Mouse (Mus musculus): ENCODE measurements at regions not wholly inside any gene's neighbourhood (a gene's known extent, or its start where the extent isn't known, plus 50 kb on each side); places are given as distances from the start of the nearest gene placed in this dataset.
A peak's percentile ranks its signal among the peaks of the same experiment; 100 is the strongest.

DNA sequence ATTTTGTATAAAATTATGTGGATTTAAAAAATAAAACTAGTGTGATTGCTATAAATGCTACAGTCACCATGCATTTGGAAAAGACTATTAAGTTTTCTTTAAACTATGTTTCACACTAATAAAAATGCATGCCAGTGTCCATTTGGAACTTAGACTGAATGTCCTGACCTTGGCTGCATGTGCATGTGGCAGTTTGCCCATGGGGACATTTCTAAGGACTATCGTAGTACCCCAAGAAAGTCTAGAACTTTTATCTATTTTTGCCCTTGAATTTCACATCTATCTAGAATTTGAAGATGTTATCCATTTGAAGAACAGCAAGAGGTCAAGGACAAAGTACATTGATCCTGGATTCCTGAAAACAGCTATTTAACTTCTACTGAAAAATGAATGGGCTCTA is 745.9 kb downstream of the Tmem182 start:
- no peak for DNase-seq (ENCODE audit: low read depth, low spot score)

DNA sequence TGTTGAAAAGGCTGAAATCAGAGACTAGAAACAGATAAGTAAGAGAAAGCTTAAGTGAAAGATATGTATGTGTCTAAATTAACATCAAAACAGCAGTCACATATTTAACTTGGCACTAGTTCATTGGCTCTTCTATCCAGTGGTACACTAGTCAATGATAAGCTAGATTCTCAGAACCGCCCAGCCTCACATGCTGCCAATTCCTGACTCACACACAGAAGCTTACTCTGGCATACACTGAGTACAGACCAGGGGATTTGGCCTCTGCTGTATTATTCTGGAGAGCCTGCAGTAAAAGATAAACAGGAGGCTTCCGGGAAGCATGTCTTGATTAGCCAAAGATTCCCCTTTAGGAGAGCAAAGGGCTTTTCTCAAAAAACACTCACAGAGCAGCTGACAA is 750.2 kb downstream of the Tmem182 start:
- no peak for DNase-seq (ENCODE audit: low read depth, low spot score)

DNA sequence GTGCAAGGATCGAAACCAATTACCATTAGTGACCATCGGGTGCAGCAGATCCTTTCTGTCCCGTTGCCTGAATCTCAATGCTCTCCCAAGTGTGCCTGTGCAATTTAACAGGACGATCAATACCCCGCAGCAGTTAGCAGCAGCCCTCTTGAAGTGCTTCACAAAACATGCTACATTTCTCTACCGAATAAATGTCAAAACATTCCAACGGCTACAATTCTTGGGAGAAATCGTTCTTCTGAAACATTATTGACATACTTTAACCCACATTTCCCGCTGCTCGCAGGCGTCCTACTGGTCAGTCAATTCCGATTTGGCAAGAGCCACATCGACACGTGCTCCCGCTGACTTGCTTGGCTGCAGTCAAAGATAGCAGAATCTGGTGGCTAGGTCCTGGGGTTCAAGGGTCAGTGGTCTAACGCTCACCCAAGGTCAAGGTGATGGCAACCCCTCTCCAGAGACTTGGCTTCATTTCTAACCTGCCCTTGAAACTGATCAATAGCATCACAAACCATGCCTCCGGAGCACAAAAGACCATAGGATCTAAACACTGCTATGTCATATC is 753.8 kb downstream of the Tmem182 start:
- no peak for DNase-seq (ENCODE audit: low read depth, low spot score)

DNA sequence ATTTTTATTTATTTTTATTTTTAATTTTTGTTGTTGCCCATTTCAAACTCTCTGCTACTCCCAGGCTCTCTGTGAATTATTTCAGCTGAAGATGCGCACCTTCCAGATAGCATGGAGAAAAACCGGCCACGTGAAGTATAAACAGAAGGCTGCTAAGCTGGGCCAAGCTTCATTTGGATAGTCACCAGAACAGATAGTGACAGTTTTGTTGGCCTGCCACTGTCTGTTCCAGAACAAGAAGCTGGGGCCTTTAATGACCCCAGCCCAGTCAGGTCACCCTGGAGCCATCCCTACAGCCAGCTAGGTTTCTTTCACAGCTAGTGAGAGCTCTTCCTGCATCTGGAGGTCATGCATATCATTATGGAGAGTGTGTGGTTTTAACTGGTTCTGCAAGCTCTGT is 754.6 kb downstream of the Tmem182 start:
- no peak for DNase-seq (ENCODE audit: low read depth, low spot score)

DNA sequence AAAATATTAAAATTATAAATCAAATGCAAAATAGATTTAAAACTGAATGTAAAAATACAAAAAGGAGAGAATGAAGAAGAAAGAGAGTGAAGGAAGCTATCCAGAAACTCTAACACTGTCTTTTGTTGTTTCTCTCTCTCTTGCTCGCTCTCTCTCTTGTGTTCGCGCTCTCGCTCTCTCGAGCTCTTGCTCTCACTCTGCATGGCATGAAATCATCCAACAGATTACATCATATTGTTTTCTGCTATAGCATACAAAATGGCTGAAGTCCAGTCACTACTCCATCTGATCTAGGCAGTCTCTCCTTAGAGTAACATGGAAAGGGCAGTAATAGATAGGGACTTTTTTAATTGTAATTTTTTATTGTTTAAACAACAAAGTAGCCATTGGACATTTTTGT is 798.1 kb downstream of the Tmem182 start:
- no peak for DNase-seq (ENCODE audit: low read depth, low spot score)

DNA sequence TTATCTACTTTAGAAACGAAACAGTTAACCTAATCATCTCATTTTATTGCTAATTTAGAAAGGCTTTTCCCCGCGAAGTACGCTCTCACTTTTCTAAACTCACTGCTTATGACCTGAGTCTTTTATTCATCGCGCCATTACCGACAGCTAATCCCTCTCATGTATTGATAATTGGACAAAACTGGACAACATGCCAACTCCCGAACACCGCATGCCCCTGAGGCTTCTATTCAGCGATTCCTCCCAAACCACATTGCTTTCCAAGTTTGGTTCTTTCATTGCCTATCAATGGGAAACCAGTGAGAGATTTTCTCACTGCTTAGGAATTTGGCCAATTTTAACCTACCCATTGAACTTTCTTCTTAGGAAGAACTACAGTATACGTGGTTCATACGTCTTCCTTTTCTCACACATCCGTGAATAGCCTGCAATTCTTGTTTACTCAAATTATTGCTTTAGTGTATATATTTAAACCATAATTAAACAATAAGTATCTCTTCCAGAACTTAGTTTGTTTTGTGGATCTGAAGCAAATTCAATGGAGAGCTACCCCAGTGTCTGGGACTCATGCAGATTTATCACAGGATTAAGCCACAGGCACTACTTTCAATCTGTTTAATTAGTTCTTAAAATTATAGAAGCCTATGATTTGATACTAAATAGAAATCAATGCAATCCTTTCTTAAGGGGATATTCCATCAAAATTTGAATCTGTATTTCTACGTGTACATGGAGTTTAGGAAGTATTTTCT is 799.8 kb downstream of the Tmem182 start:
- DNase-seq (ENCODE audit: low read depth, low spot score): peak; percentile 23

DNA sequence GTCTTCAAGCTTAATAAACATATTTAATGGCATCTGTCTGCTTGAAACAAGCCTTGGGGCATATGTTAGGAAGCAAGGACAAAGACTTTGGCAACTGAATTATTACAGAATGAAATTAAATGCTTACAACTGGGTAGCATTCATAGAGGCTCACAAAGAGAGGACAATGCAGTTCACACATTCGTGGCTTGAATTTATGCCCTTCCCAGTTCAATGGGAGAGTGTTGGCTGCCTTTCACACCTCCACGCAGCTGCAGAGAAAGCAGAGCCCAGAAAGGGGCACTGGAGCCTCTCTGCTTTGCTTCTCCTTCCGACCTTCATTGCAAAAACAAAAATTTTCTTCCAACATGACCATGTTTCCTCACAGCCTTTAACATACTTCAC is 800.3 kb downstream of the Tmem182 start:
- peak; percentile 45 for DNase-seq (ENCODE audit: low read depth, low spot score)

DNA sequence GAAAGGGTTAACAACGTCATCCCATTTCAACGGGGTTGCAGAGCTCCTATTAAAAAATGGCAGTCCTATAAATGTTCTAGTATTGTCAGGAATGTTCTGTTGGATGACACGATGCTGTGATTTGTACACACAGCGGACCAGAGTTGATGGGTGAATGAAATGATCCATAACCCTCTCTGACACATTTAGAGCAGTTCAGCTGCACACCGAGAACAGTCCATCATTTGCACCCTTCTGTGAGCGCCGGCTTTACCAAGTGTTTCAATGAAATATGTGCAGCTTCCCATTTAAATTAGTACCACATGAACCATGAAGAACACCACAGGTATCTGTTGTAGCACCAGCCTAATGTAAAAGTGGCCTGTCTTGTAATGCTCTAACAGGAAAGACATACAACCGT is 805.4 kb downstream of the Tmem182 start:
- DNase-seq (ENCODE audit: low read depth, low spot score): peak; percentile 83

DNA sequence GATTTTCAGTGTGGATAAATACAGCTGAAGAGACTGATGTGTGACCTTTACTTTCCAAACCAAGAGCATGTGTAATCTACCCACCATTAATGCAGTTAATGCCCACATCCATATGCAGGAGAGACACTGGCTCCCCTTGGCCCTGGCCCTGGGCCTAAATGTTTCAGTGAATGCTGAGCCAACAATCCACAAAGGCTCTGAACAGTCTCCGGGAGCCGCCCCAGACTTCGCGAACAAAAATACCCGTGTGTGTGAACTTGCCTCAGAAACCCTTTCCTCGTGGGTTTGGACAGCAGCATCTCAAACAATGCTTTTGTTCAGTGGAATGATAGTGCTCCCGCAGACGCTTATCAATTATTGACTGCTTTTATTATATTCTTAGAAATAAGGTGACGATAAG is 846.4 kb downstream of the Tmem182 start:
- DNase-seq (ENCODE audit: low read depth, low spot score): no peak

DNA sequence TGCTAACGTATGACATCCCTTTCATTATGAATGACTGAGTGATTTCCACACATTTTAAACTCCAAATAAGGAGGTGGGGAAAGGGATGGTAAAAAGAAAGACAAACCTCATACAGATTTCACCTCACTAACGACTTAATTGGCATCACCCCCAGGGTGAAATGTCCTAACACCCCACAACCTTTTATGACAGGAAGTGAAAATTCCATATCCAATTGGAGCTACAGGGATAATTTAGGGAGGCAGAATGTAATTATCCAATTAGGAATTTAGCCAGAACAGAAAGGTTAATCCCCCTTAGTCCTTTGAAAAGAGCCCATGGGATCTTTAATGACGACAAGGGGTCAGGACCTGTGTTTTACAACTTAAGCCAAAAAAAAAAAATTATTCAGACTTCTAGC is 846.8 kb downstream of the Tmem182 start:
- DNase-seq (ENCODE audit: low read depth, low spot score): no peak

DNA sequence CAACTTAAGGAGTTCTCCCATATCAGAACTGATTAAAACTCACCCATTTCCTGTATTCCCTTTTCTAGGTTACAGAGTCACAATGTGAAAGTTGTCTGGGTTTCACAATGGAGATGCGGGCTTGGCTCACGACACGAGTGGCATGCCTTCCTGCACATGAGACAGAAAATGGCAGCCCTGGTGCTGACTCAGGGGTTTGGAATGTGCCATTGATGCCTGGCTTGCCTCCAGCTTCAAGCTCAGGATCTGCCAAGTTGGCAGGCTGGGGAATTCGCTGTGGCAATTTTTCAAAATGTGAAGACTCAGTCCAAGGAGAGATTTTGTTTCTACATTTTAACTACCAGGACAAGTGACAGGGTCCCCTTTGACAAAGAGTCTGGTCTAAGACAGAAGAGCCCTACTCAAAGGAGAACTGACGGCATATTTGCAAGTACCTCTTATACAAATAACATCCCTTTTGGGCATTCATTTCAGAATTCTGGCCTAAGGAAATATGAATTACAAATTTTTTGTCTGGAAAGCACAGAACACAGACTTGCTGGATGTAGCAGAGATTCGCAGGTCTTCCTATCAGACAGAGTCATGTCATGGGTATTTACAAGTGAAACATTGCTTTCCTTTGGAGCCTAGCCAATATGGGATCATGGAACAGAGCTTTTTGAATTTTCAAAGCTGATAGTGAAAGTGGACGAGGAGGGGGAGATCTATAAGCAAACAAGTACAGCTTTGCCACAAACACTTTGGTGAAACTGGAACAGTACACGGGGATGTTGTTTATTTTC is 847.4 kb downstream of the Tmem182 start:
- peak; percentile 66 for DNase-seq (ENCODE audit: low read depth, low spot score)

DNA sequence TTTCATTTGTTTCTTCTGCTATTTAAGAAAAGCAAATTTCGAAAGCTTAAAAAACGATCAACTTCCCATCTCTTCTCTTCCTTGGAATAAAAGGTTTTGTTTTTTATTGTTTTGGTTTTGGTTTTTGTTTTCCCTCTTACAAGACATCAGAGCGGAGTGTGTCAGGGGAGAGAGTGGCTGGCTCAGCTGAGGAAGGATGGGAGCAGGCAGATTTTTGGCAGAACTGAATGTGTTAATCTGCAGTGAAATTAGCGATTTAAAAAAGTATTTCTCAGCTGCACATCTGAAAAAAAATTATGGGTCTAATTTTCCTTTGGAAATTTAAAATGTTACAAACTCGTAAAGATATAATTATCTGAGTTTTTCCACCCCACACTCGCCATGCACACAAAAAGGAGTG is 868.7 kb downstream of the Tmem182 start:
- DNase-seq (ENCODE audit: low read depth, low spot score): no peak

DNA sequence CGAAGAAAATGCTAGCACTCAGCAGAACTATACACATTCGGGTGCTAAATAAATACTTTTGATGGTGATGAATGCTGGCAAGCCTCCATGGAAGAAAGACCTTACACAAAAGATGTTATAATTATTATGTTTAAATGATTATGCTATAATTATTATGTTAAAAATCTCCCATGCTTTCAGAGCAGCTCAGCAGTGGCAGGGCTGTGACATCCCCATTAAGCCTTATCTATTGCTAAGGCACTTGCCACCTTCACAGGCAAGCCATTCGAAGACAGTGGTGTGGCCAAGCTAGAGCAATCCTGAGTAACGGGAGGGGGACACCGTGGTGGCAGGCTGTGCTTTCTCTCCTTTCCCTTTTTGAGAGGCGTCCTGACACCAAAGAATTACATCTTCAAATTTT is 869.9 kb downstream of the Tmem182 start:
- DNase-seq (ENCODE audit: low read depth, low spot score): no peak

DNA sequence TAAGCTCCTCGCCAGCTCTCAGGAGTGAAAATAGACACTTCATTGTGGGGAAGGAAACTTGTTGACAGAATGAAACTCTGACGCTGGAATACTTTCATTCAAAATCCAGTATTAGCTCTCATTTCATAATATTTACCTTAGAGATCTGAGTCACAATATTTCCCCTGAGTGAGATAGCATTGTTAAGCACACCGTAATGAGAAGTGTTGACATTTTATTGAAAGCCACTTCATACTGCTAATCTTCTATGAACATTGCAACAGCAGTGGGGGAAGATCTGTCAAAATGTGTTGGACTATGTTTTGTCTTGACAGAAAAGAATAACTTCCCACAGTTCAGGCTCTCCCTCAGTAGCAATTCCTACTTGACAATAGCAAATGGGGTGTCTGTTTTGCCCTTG is 900.3 kb downstream of the Tmem182 start:
- DNase-seq (ENCODE audit: low read depth, low spot score): no peak

DNA sequence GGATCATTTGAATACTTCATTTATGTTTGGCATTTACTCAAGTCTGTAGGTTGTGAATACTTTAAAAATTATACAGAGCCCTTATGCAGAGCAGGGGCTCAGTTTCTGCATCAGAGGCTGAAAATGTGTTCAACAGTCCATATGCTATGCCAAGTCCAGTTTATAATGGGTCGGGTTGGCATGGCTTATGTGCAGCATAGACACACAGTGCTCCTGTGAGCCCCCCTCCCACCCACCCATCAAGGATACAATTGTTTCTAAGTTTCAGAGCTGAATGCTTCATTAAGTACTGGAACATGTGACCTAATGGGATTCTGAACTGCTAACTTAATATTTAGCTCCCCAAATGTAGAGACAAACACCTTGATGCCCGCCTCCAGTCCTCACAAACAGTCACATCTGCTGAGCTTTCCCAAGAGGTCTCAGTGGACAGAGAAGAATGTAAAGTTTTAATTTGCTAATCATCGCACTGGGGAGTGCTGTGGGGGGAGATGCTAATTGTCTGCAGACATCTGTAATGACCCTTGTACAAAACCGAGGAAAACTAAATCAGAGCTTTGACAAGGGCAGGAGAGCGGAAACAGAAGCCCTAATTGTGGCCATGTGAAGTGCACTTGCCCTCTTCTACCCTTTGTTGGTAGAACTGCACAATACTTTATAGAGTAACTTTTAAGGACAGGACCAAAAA is 937.4 kb downstream of the Tmem182 start:
- DNase-seq (ENCODE audit: low read depth, low spot score): peak; percentile 11

DNA sequence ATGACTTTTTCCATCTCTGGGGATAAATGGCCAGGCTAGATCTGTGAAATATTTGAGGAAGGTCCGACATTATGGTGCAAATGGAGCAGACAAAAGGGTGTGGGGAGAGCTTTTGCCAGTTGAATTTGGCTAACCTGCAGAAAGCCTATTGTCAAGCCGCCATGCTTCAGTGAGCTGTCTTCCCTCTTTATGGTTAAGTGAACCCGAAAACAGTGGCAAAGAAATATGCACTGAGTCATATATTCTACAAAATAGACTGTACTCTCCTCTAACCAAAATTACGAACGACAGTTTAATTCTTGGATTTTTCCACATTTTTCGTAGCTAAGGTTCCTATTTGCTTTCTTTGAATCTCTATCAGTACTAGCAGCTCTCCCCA is 937.9 kb downstream of the Tmem182 start:
- DNase-seq (ENCODE audit: low read depth, low spot score): no peak

DNA sequence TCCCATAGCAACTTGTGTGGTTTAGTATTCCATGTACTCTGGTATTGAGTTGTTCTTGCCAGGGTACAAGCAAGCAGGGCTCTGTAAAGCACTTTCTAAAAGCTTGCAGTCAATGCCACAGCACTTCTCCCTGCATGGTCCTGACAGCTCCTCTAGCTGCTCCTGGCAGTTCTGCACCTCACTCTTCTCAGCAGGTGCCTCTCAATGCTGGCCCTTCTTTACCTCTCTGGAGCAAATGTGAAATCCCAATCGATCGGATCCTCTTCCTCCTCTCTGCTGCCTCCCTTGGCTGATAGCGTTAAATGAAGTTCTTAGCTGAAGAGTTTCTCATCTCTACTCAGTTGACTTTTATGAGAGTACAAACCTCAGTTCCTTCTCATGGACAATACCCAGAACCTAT is 939.1 kb downstream of the Tmem182 start:
- DNase-seq (ENCODE audit: low read depth, low spot score): no peak

DNA sequence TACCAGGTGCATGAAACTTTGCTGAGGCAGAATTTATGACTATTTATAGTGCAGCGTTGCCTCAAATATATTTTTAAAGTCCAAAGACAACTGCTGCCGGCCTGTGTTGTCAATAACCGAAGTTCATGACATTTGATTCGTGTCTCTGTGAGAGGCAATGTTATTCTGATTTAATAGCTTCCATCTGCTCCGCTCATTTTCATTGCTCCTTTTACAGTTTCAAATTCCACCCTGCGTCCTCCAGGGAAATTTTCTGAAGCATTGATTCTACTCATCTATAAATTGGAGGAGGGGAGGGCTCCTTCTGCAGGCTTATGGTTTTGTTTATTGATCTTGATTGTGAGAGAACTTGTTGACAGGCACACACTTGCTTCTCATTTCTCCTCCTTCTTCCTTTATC is 936.2 kb upstream of the Pou3f3 start:
- DNase-seq (ENCODE audit: low read depth, low spot score): peak; percentile 52
